ENCODE assay signal across 13 mouse cellular contexts in the genomic region with DNA sequence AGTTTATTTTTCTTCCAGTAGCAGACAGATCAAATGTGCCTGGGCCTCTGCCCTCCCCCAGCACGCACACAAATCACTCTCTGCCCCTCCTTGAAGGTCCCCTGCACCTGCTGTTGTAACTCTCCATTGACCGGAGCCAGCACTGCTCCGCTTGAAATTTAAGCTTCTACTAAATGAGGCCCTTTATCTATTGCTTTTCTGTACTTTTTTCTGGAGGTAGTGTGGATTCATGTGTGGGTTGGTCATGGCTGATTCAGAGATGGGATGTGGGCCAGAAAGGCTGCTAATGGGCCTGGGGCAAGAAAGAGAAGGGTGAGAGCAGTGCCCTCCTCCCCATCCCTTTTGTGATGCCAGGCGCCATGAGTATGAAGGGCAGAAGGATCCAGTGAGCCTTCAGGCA. TPM values are rescaled to one million over a fixed set of nuclear protein-coding genes. Genes with fewer than 3 reads are reported as not detected.
DNase-seq lines count a peak whose midpoint lies in the region; ATAC-seq lines count a peak whose summit lies in the region.
"Had no signal": no experiment of that assay in that cellular context is flagged by ENCODE, and none has a peak within 500 bp of the region (broad histone marks: within the 10 kb centered on the region; RNA-seq: fewer than 3 reads in every experiment).

No protein-coding gene starts in this region.

- no peak for DNase-seq in heart, postnatal 14 days
- no peak for DNase-seq in neural tube, embryonic 11.5 days (ENCODE audit: low spot score)
- DNase-seq in neural tube, embryonic 10.5 days (ENCODE audit: extremely low spot score, low spot score): no peak
- no peak for DNase-seq in yolk sac, embryonic 10.5 days (ENCODE audit: low spot score)
- no peak for DNase-seq in thymus, adult 18-20 months
- DNase-seq: cerebellum, adult 2 months; heart, postnatal 36 days; liver, embryonic 13.5 days had no signal

- ATAC-seq in heart, embryonic 15.5 days (replicated peaks; ENCODE audit: insufficient number of reproducible peaks, insufficient read depth, low FRiP score, low read depth): no peak
- ATAC-seq in neural tube, embryonic 11.5 days (ENCODE audit: insufficient read depth, low FRiP score, low TSS enrichment): peak; percentile 68
- no peak for ATAC-seq in embryonic facial prominence, embryonic 13.5 days (ENCODE audit: insufficient number of reproducible peaks, insufficient read depth, low FRiP score, low TSS enrichment, low read depth)
- peak; percentile 58; the same call in 1 of the 2 replicates for ATAC-seq in neural tube, embryonic 14.5 days (ENCODE audit: low read depth)
- ATAC-seq: intestine, postnatal 0 days; lung, postnatal 0 days had no signal

- no peaks in the 10 kb centered on the region for H3K36me3 ChIP-seq in heart, embryonic 15.5 days
- H3K36me3 ChIP-seq in neural tube, embryonic 11.5 days (ENCODE audit: control insufficient read depth, insufficient read depth, low read length): no peaks in the 10 kb centered on the region
- no peaks in the 10 kb centered on the region for H3K36me3 ChIP-seq in embryonic facial prominence, embryonic 13.5 days
- H3K36me3 ChIP-seq in neural tube, embryonic 14.5 days (ENCODE audit: control insufficient read depth, insufficient read depth, low read length): no peaks in the 10 kb centered on the region
- H3K36me3 ChIP-seq: liver, embryonic 13.5 days had no signal

- H3K27ac ChIP-seq in heart, embryonic 15.5 days: peak overlapping the region; percentile 54; the same call in 1 of the 2 replicates
- peak overlapping the region; percentile 55; the same call in 1 of the 2 replicates for H3K27ac ChIP-seq in neural tube, embryonic 11.5 days (ENCODE audit: low read depth, low read length)
- H3K27ac ChIP-seq in embryonic facial prominence, embryonic 13.5 days: 0 out of 2 replicates have a peak overlapping the region, but pooled peaks have one; percentile 11
- no peak overlapping the region; the same call in 1 of the 2 replicates for H3K27ac ChIP-seq in neural tube, embryonic 14.5 days (ENCODE audit: low read depth, low read length)
- H3K27ac ChIP-seq: liver, embryonic 13.5 days had no signal

- intact Hi-C loops in heart, postnatal 14 days (cut with DNase I): no loop called here

- H3K9me3 ChIP-seq in heart, embryonic 15.5 days (replicated peaks): no peaks in the 10 kb centered on the region
- no peaks in the 10 kb centered on the region for H3K9me3 ChIP-seq in neural tube, embryonic 11.5 days (ENCODE audit: control insufficient read depth, low read length)
- no peaks in the 10 kb centered on the region for H3K9me3 ChIP-seq in embryonic facial prominence, embryonic 13.5 days
- H3K9me3 ChIP-seq in neural tube, embryonic 14.5 days (ENCODE audit: control insufficient read depth, low read length): no peaks in the 10 kb centered on the region
- H3K9me3 ChIP-seq: liver, embryonic 13.5 days had no signal

- 72% methylated on average over 4 of the region's 4 CpGs for WGBS in heart, embryonic 15.5 days
- WGBS in neural tube, embryonic 11.5 days: 37% methylated on average over 4 of the region's 4 CpGs
- 55% methylated on average over 4 of the region's 4 CpGs for WGBS in embryonic facial prominence, embryonic 13.5 days
- WGBS in neural tube, embryonic 14.5 days: 14% methylated on average over 4 of the region's 4 CpGs

- no peak overlapping the region for H3K4me2 ChIP-seq in heart, embryonic 15.5 days
- H3K4me2 ChIP-seq in neural tube, embryonic 11.5 days (ENCODE audit: low read depth): no peak overlapping the region
- no peak overlapping the region for H3K4me2 ChIP-seq in embryonic facial prominence, embryonic 13.5 days
- H3K4me2 ChIP-seq in neural tube, embryonic 14.5 days (ENCODE audit: low read depth, low read length): no peak overlapping the region
- H3K4me2 ChIP-seq: liver, embryonic 13.5 days had no signal

- H3K9ac ChIP-seq in heart, embryonic 15.5 days: no peak overlapping the region
- H3K9ac ChIP-seq in neural tube, embryonic 11.5 days (ENCODE audit: low read length): no peak overlapping the region
- H3K9ac ChIP-seq in embryonic facial prominence, embryonic 13.5 days: no peak overlapping the region
- no peak overlapping the region for H3K9ac ChIP-seq in neural tube, embryonic 14.5 days (replicated peaks; ENCODE audit: low read depth, low read length)
- H3K9ac ChIP-seq: liver, embryonic 13.5 days had no signal

- peaks cover 51% of the 10 kb centered on the region for H3K4me1 ChIP-seq in heart, embryonic 15.5 days (replicated peaks)
- H3K4me1 ChIP-seq in neural tube, embryonic 11.5 days (ENCODE audit: control insufficient read depth, insufficient read depth, low read length): peaks cover 21% of the 10 kb centered on the region
- H3K4me1 ChIP-seq in embryonic facial prominence, embryonic 13.5 days: peaks cover 42% of the 10 kb centered on the region
- peaks cover 6% of the 10 kb centered on the region; the same call in 1 of the 2 replicates for H3K4me1 ChIP-seq in neural tube, embryonic 14.5 days (ENCODE audit: control insufficient read depth, insufficient read depth, low read length)
- H3K4me1 ChIP-seq: liver, embryonic 13.5 days had no signal

- no peak overlapping the region for H3K4me3 ChIP-seq in heart, embryonic 15.5 days
- no peak overlapping the region for H3K4me3 ChIP-seq in neural tube, embryonic 11.5 days (ENCODE audit: low read depth, low read length)
- H3K4me3 ChIP-seq in embryonic facial prominence, embryonic 13.5 days: no peak overlapping the region
- no peak overlapping the region for H3K4me3 ChIP-seq in neural tube, embryonic 14.5 days (ENCODE audit: low read depth, low read length)
- H3K4me3 ChIP-seq: liver, embryonic 13.5 days had no signal

- no peaks in the 10 kb centered on the region for H3K27me3 ChIP-seq in heart, embryonic 15.5 days
- H3K27me3 ChIP-seq in neural tube, embryonic 11.5 days (ENCODE audit: control insufficient read depth, insufficient read depth, low read length): no peaks in the 10 kb centered on the region
- no peaks in the 10 kb centered on the region for H3K27me3 ChIP-seq in embryonic facial prominence, embryonic 13.5 days
- no peaks in the 10 kb centered on the region for H3K27me3 ChIP-seq in neural tube, embryonic 14.5 days (ENCODE audit: control insufficient read depth, insufficient read depth, low read length)
- H3K27me3 ChIP-seq: liver, embryonic 13.5 days had no signal

RNA-seq across cellular contexts. Expression of gene Rasl11b, which starts 51.4 kb away (rescaled TPM):
- 90.2 and 101 TPM in 2 replicates for polyA plus RNA-seq in heart, embryonic 15.5 days (2015; fragmentation: Nextera tagmentation; extraction: Ambion mirVana)
- total RNA-seq in heart, postnatal 14 days (2021): 10 to 100 TPM; 27.7 to 33.0 TPM
- polyA plus RNA-seq in neural tube, embryonic 11.5 days (2014; fragmentation: Nextera tagmentation; extraction: Ambion mirVana): 38.7 and 41.3 TPM in 2 replicates
- polyA plus RNA-seq in embryonic facial prominence, embryonic 13.5 days (2015; fragmentation: Nextera tagmentation; extraction: Ambion mirVana): 148 and 177 TPM in 2 replicates
- polyA plus RNA-seq in neural tube, embryonic 14.5 days (2014; fragmentation: Nextera tagmentation; extraction: Ambion mirVana): 9.9 and 14.9 TPM in 2 replicates

Comparison
In these comparisons a context has a peak if more than half of its experiments do, and no peak if none do; other contexts are left out.
1. ATAC-seq: peak in neural tube, embryonic 11.5 days (single experiment) and neural tube, embryonic 14.5 days (single experiment); none in heart, embryonic 15.5 days (single experiment) and embryonic facial prominence, embryonic 13.5 days (single experiment).